Mouse (Mus musculus) ovary, adult 2 months (tissue): ENCODE measurements around the gene Tnfrsf8. TPM values are rescaled to one million over a fixed set of nuclear protein-coding genes. Genes with fewer than 3 reads are reported as not detected.

Experiments
- polyA plus RNA-seq: library from polyadenylated mRNA; depleted of rRNA; stranded (reverse); fragments of >200 nt; gene quantifications from 2 replicates; pipeline ENCODE4 v1.2.3, GENCODE M21; 2012; rRNA removed

Gene Tnfrsf8
- 0.31 and 0.64 TPM in 2 replicates for polyA plus RNA-seq

DNA sequence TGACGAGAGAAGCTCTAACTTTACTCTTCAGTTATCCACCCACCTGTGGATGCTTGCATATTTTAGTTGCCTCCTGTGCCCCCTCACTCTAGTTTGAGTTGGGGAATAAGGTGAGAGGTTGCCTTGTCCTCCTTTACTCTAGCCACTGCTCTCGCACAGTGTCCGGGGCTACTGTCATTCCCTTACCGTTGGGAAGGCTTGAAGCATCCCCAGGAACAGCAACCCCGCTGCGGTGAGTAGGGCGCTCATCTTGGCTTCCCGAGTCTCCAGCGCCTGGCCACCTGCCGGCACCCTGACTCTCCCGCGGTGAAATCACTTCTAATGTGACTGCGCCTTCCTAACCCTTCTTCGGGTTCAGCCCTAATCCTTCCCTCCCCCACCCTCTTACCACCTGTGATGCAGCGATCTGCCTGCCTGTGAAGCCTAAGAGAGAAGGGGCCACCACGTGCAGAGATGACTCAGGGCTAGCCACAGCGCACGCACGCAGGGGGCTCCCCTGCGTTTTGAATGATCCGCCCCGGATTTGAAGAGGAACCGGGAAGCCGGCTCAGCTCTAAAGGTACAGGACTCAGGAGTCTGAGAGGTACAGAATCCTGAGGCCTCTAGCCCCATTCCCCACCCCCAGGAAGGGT, at the start of gene Tnfrsf8:
Tnfrsf8 (minus strand) TSS at position 329 of the 632 bp plus-strand sequence.

DNA sequence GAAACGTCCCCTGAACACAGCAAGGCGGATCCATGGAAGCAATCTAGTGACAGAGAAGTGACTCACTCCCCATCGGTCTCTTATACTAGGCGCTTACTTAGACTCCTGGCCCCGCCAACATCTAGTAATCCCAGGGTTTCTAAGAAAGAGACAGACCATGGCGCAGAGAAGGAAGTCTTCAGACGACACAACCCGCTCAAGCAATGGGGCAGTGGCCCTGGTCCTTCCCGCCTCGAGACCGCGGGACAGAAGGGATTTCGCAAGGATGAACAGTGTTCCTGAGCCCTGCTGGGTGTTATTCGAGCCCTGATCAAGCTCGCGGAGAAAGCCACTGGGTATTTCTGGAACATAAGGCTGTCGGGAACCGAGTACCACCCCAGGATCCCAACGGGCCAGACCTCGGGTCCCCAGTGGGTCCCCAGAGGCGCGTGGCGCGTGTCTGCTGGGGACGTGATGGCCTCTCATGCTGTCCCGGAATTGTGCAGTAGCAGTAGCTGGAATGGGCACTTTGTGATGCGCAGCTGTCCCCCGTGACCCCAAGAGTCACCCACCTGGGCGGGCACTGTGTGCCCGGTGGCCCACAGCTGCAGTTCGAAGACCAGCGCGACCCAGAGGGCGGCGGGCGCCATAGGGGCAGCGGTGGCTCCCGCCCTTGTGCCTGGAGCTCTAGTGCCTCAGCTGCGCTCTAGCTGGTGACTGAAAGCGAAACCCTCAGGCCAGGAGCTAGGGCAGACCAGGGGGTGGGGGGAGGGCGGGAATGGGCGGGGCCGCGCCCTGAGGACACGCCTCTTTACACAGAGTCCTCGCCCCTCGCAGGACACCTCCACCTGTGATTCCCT, 68.6 kb downstream of the Tnfrsf8 start, which contains the start of gene Tnfrsf1b:
Tnfrsf1b (minus strand) TSS at position 698 of the 839 bp plus-strand sequence.

Other genes starting within 250 kb of the Tnfrsf8 start
- 15.2 and 16.5 TPM in 2 replicates for gene Vps13d, start 120.2 kb downstream of the Tnfrsf8 start, polyA plus RNA-seq
- 33.3 and 46.8 TPM in 2 replicates for gene Tnfrsf1b, start 68.3 kb downstream of the Tnfrsf8 start, polyA plus RNA-seq
- gene Zfp990, start 195.6 kb upstream of the Tnfrsf8 start, polyA plus RNA-seq: not detected in 2 replicates